Mouse (Mus musculus): ENCODE measurements around the gene Crlf1. TPM values are rescaled to one million over a fixed set of nuclear protein-coding genes. Genes with fewer than 3 reads are reported as not detected.

Gene Crlf1
- 9.9 and 12.1 TPM in 2 replicates for polyA plus RNA-seq (2021; fragmentation: Nextera tagmentation)
- long read RNA-seq, experiment 1, transcript Crlf1-201 (9 exons, 1,644 nt), result major isoform, 6 of 18 reads
- long read RNA-seq, experiment 1, partial matches to known transcripts, result 3 of 18 reads
- long read RNA-seq, experiment 1, other reads (novel, unspliced or antisense), result 9 of 18 reads
- long read RNA-seq, experiment 2, transcript Crlf1-201 (9 exons, 1,644 nt), result major isoform, 25 of 70 reads
- long read RNA-seq, experiment 2, partial matches to known transcripts, result 20 of 70 reads
- long read RNA-seq, experiment 2, other reads (novel, unspliced or antisense), result 25 of 70 reads

GRCm38 (mm10) chr8:70492664-70493640, at the start of gene Crlf1:
Gene Crlf1 (plus strand): TSS chr8:70493158.

GRCm38 (mm10) chr8:70476333-70477268, 16.4 kb upstream of the Crlf1 start, which contains the start of gene Klhl26:
Gene Klhl26 (minus strand): TSS chr8:70476968.

GRCm38 (mm10) chr8:70486941-70487520, 5.9 kb upstream of the Crlf1 start, which contains the start of gene Tmem59l:
Gene Tmem59l (minus strand): TSS chr8:70487358.

GRCm38 (mm10) chr8:70506328-70507026, 13.5 kb downstream of the Crlf1 start, which contains the start of gene Rex1bd:
Gene Rex1bd (minus strand): TSS chr8:70506752.

GRCm38 (mm10) chr8:70510228-70510915, 17.4 kb downstream of the Crlf1 start, which contains the start of gene Uba52:
Gene Uba52 (minus strand): TSS chr8:70510801.

GRCm38 (mm10) chr8:70527512-70528181, 34.7 kb downstream of the Crlf1 start, which contains the start of the genes Fkbp8 and Kxd1:
Gene Fkbp8 (plus strand): TSS chr8:70527724.
Gene Kxd1 (minus strand): TSS chr8:70527956.

GRCm38 (mm10) chr8:70539077-70539813, 46.3 kb downstream of the Crlf1 start, which contains the start of gene Ell:
Gene Ell (plus strand): TSS chr8:70539457.

Other genes starting within 250 kb of the Crlf1 start
- 20.5 and 21.9 TPM in 2 replicates for gene Homer3, start 210.3 kb upstream of the Crlf1 start, polyA plus RNA-seq (2021; fragmentation: Nextera tagmentation)
- gene Ddx49, start 190.7 kb upstream of the Crlf1 start, polyA plus RNA-seq (2021; fragmentation: Nextera tagmentation), result 20.1 and 21.0 TPM in 2 replicates
- 343 and 361 TPM in 2 replicates for gene Cope, start 190.6 kb upstream of the Crlf1 start, polyA plus RNA-seq (2021; fragmentation: Nextera tagmentation)
- 110 and 121 TPM in 2 replicates for gene Cers1, start 177.4 kb upstream of the Crlf1 start, polyA plus RNA-seq (2021; fragmentation: Nextera tagmentation)
- gene Gdf1, start 163.3 kb upstream of the Crlf1 start, polyA plus RNA-seq (2021; fragmentation: Nextera tagmentation), result 10.7 and 14.1 TPM in 2 replicates
- 3.2 and 4.4 TPM in 2 replicates for gene Upf1, start 139.9 kb upstream of the Crlf1 start, polyA plus RNA-seq (2021; fragmentation: Nextera tagmentation)
- gene Comp, start 119.6 kb upstream of the Crlf1 start, polyA plus RNA-seq (2021; fragmentation: Nextera tagmentation), result 0.44 TPM in 1 of 2 replicates, not detected in the other
- 113 and 155 TPM in 2 replicates for gene Crtc1, start 53.6 kb upstream of the Crlf1 start, polyA plus RNA-seq (2021; fragmentation: Nextera tagmentation)
- gene Klhl26, start 16.2 kb upstream of the Crlf1 start, polyA plus RNA-seq (2021; fragmentation: Nextera tagmentation), result 38.9 and 40.2 TPM in 2 replicates
- 591 and 736 TPM in 2 replicates for gene Tmem59l, start 5.8 kb upstream of the Crlf1 start, polyA plus RNA-seq (2021; fragmentation: Nextera tagmentation)
- gene Rex1bd, start 13.6 kb downstream of the Crlf1 start, polyA plus RNA-seq (2021; fragmentation: Nextera tagmentation), result 265 and 282 TPM in 2 replicates
- gene Uba52, start 17.6 kb downstream of the Crlf1 start, polyA plus RNA-seq (2021; fragmentation: Nextera tagmentation), result 5,013 and 5,525 TPM in 2 replicates
- gene Fkbp8, start 34.6 kb downstream of the Crlf1 start, polyA plus RNA-seq (2021; fragmentation: Nextera tagmentation), result 325 and 337 TPM in 2 replicates
- gene Kxd1, start 34.8 kb downstream of the Crlf1 start, polyA plus RNA-seq (2021; fragmentation: Nextera tagmentation), result 62.6 and 69.8 TPM in 2 replicates
- gene Ell, start 46.3 kb downstream of the Crlf1 start, polyA plus RNA-seq (2021; fragmentation: Nextera tagmentation), result 5.2 and 5.7 TPM in 2 replicates
- gene Isyna1, start 101.2 kb downstream of the Crlf1 start, polyA plus RNA-seq (2021; fragmentation: Nextera tagmentation), result 35.8 and 42.8 TPM in 2 replicates
- 134 and 161 TPM in 2 replicates for gene Ssbp4, start 115.7 kb downstream of the Crlf1 start, polyA plus RNA-seq (2021; fragmentation: Nextera tagmentation)
- gene Lrrc25, start 123.0 kb downstream of the Crlf1 start, polyA plus RNA-seq (2021; fragmentation: Nextera tagmentation), result 0.85 and 1.1 TPM in 2 replicates
- gene Gdf15, start 139.3 kb downstream of the Crlf1 start, polyA plus RNA-seq (2021; fragmentation: Nextera tagmentation), result 0.84 TPM in 1 of 2 replicates, not detected in the other
- gene Pgpep1, start 167.2 kb downstream of the Crlf1 start, polyA plus RNA-seq (2021; fragmentation: Nextera tagmentation), result 16.0 and 19.4 TPM in 2 replicates
- 247 and 266 TPM in 2 replicates for gene Lsm4, start 180.1 kb downstream of the Crlf1 start, polyA plus RNA-seq (2021; fragmentation: Nextera tagmentation)
- gene Jund, start 205.8 kb downstream of the Crlf1 start, polyA plus RNA-seq (2021; fragmentation: Nextera tagmentation), result 6.2 and 8.7 TPM in 2 replicates
- gene Iqcn, start 210.3 kb downstream of the Crlf1 start, polyA plus RNA-seq (2021; fragmentation: Nextera tagmentation), result 0.05 TPM in 1 of 2 replicates, not detected in the other
- not detected in 2 replicates for gene Gm3336, start 225.4 kb downstream of the Crlf1 start, polyA plus RNA-seq (2021; fragmentation: Nextera tagmentation)
- gene Pde4c, start 230.6 kb downstream of the Crlf1 start, polyA plus RNA-seq (2021; fragmentation: Nextera tagmentation), result 0.05 and 0.30 TPM in 2 replicates